Mouse (Mus musculus) liver, adult 2 months (tissue): ENCODE measurements around the gene Nans.

ENCODE experiments used
- CTCF ChIP-seq: fragments of 200-500 bp; IDR thresholded peaks from 2 replicates; pipeline ENCODE4 v1.5.1; 2011; ENCODE audit warnings: low read depth, low read length, control low read depth
- POLR2A ChIP-seq: fragments of 200-500 bp; IDR thresholded peaks from 2 replicates; pipeline ENCODE4 v1.6.1; 2011; ENCODE audit warnings: low read length, control low read depth; ENCODE audit not compliant: insufficient read depth; ENCODE audit errors: extremely low read depth

GRCm38 (mm10) chr4:46458411-46458810, 30.6 kb upstream of the Nans start:
- no peak for TF ChIP-seq CTCF
- no peak for TF ChIP-seq POLR2A
